Mouse (Mus musculus): ENCODE measurements at regions not wholly inside any gene's neighbourhood (a gene's known extent, or its start where the extent isn't known, plus 50 kb on each side); places are given as distances from the start of the nearest gene placed in this dataset.

- DNase-seq (ENCODE audit: low spot score), result no peak
Measured at GRCm38 (mm10) chr14:76917139-76917929, 119.2 kb upstream of the Ccdc122 start.

- DNase-seq (ENCODE audit: low spot score), result no peak
Measured at GRCm38 (mm10) chr14:76913850-76914249, 122.7 kb upstream of the Ccdc122 start.

GRCm38 (mm10) chr14:76912301-76913001 is 124.1 kb upstream of the Ccdc122 start:
- DNase-seq (ENCODE audit: low spot score), result no peak

- DNase-seq (ENCODE audit: low spot score), result no peak
Measured at GRCm38 (mm10) chr14:76911271-76911670, 125.3 kb upstream of the Ccdc122 start.

- no peak for DNase-seq (ENCODE audit: low spot score)
Measured at GRCm38 (mm10) chr14:76910186-76910585, 126.4 kb upstream of the Ccdc122 start.

- peak; percentile 57 for DNase-seq (ENCODE audit: low spot score)
Measured at GRCm38 (mm10) chr14:76907941-76908340, 128.6 kb upstream of the Ccdc122 start.

- DNase-seq (ENCODE audit: low spot score), result no peak
Measured at GRCm38 (mm10) chr14:76902962-76903757, 133.4 kb upstream of the Ccdc122 start.

GRCm38 (mm10) chr14:76901490-76901889 is 135.1 kb upstream of the Ccdc122 start:
- no peak for DNase-seq (ENCODE audit: low spot score)

GRCm38 (mm10) chr14:76899331-76899730 is 137.2 kb upstream of the Ccdc122 start:
- peak; percentile 55 for DNase-seq (ENCODE audit: low spot score)

GRCm38 (mm10) chr14:76887708-76888107 is 148.9 kb upstream of the Ccdc122 start:
- DNase-seq (ENCODE audit: low spot score), result no peak

- no peak for DNase-seq (ENCODE audit: low spot score)
Measured at GRCm38 (mm10) chr14:76887201-76887600, 149.4 kb upstream of the Ccdc122 start.

GRCm38 (mm10) chr14:76883231-76883651 is 153.3 kb upstream of the Ccdc122 start:
- DNase-seq (ENCODE audit: low spot score), result no peak

- peak; percentile 49 for DNase-seq (ENCODE audit: low spot score)
Measured at GRCm38 (mm10) chr14:76882711-76883171, 153.8 kb upstream of the Ccdc122 start.

GRCm38 (mm10) chr14:76880851-76881250 is 155.7 kb upstream of the Ccdc122 start:
- DNase-seq (ENCODE audit: low spot score), result no peak

GRCm38 (mm10) chr14:76877306-76877705 is 159.3 kb upstream of the Ccdc122 start:
- no peak for DNase-seq (ENCODE audit: low spot score)

- DNase-seq (ENCODE audit: low spot score), result no peak
Measured at GRCm38 (mm10) chr14:76876015-76876414, 160.6 kb upstream of the Ccdc122 start.

GRCm38 (mm10) chr14:76875266-76875900 is 161.2 kb upstream of the Ccdc122 start:
- no peak for DNase-seq (ENCODE audit: low spot score)

GRCm38 (mm10) chr14:76874542-76875265 is 161.9 kb upstream of the Ccdc122 start:
- no peak for DNase-seq (ENCODE audit: low spot score)

- DNase-seq (ENCODE audit: low spot score), result no peak
Measured at GRCm38 (mm10) chr14:76873684-76874083, 162.9 kb upstream of the Ccdc122 start.

GRCm38 (mm10) chr14:76872976-76873375 is 163.6 kb upstream of the Ccdc122 start:
- DNase-seq (ENCODE audit: low spot score), result no peak

GRCm38 (mm10) chr14:76872510-76872909 is 164.1 kb upstream of the Ccdc122 start:
- DNase-seq (ENCODE audit: low spot score), result no peak
